Mouse (Mus musculus) embryo, embryonic 11.5 days (tissue): Measurements from ENCODE around the gene Cgref1.

Experiments used
- DNase-seq: peaks from one replicate; pipeline ENCODE4 v3.0.0-alpha.2; 2012; ENCODE audit warnings: low read depth, low spot score

The Cgref1 gene

GRCm38 (mm10) chr5:30950451-30950850 lies 5.1 kb upstream of the Cgref1 start:
- no peak for DNase-seq

GRCm38 (mm10) chr5:30949654-30950326 lies 4.4 kb upstream of the Cgref1 start:
- DNase-seq = peak; percentile 82

DNA sequence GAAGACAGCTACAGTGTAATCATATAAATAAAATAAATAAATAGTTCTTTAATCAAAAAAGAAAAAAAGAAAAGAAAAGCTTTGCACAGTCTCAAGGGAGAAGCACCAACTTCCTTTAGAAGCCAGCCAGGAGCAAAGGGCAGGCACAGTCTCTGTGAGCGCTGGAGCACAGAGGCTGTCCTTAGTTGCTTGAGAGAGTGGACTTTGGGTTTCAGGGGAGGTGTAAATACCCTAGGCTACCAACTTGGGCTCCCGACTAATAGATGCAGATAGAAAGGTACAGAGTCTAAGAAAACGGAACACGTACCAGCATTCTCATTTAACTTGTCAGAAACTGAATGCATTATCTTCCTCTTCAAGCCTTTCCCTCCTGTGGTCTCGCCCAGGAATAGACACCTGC lies 3.2 kb upstream of the Cgref1 start:
- no peak for DNase-seq

DNA sequence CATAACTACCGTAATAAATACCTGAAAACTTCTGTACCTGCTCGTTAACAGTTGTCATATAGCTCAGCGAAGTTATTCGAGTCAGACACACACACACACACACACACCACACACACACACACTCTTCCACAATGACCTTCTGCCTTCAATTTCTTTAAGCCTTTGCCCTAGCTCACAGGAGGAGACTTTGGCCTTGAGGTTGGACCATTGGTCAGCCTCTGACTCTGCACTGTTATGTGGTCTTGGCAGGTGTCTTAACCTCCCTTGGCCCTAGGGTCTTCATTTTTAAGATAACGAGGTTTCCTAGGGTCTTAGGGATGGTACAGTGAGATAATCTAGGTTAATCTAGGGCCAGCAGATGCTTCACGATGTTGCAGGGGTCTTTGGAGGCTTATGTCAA lies 1.0 kb downstream of the Cgref1 start:
- no peak for DNase-seq

GRCm38 (mm10) chr5:30943004-30943403 lies 2.4 kb downstream of the Cgref1 start:
- no peak for DNase-seq

DNA sequence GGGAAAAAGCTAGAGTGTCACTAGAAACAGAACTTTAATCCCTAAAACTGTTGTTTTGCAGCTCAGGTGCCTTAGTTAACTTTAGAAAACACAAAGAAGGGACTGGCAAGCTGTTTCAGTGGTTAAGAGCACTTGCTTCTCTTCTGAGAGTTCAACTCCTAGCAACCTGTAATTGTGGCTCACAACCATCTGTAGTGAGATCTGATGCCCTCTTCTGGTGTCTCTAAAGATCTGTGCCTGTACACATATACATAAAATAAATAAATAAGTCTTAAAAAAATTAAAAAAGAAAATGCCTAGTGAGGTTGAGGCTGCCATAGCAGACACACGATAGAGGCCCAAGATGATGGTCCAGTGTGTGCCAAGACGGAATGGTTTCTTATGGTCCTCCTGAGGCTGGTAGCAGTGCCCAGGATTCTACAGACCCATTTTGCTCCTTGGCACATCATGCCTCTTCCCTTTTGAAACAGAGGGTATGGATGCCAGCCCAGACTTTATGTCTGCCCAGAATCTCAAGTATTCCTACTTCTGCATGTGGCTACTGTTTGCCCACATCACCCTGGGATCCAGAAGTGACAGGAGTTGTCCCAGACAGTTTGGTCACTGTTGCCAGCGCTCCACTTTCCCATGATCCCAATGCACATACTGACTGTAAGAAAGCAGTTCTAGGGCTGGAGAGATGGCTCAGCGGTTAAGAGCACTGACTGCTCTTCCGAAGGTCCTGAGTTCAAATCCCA lies 10.5 kb downstream of the Cgref1 start:
- no peak for DNase-seq

GRCm38 (mm10) chr5:30933705-30934104 lies 11.7 kb downstream of the Cgref1 start:
- no peak for DNase-seq

GRCm38 (mm10) chr5:30931378-30931777 lies 14.0 kb downstream of the Cgref1 start:
- DNase-seq = no peak

GRCm38 (mm10) chr5:30930846-30931245 lies 14.5 kb downstream of the Cgref1 start:
- DNase-seq = no peak

DNA sequence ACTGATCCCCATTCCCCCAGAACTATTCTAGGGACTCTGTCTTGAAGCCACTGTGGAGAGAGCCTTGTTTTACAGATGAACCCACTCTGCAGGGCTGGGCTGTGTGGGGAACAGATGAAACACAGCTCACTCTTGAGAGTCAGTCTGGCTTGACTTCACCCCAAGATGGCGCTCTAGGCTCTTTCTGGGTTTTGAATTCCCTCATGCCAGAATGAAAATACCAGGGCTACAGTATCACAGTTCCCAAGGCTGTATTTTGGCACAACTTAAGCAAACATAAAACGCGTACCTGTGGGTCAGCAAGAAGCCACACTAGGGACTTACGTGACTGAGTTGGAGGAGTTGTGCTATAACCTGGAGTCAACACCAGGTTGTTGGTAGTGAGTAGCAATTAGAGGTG lies 15.3 kb downstream of the Cgref1 start:
- DNase-seq = no peak

- DNase-seq = no peak
Observed at GRCm38 (mm10) chr5:30927945-30928529, 17.4 kb downstream of the Cgref1 start.

GRCm38 (mm10) chr5:30926073-30926472 lies 19.3 kb downstream of the Cgref1 start:
- no peak for DNase-seq

DNA sequence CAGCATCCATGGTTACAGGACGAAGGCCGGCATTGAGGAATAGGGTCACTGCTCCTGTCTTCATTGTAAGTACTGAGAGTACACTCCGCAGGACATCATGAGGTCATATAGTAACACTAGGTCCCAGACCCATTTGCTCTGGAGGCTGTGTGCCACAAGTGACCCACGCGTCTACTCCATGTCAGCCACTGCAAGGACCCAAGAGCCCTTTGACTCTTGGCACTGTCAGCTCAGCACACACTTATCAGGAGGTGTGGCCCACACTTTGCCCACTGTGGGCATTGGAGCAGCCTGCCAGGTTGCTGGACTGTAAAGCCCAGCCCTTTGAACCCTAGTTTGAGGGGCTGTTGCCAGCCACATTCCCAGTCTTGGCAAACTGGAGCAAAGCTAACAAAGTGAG lies 20.2 kb downstream of the Cgref1 start:
- DNase-seq = no peak

DNA sequence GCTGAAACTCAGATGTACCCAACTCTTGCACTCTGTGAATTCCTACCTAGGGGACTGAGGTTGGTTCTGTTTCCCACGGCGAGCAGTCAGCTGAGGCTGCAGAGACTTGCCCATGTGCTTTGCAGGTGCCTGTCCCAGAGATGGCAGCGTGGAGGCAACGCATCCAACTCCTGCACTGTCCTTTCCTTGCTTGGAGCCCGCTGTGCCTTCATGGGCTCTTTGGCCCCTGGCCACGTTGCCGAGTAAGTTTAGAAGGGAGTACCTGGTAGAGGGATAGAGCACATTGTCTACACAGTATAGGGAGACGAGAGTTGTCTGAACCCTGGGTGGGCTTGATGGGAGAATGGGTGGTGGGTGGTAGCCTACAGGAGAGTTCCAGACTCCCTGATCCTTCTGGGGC lies 20.8 kb downstream of the Cgref1 start:
- DNase-seq = no peak

GRCm38 (mm10) chr5:30923119-30923518 lies 22.3 kb downstream of the Cgref1 start:
- no peak for DNase-seq

- DNase-seq = no peak
Observed at GRCm38 (mm10) chr5:30922581-30923041, 22.8 kb downstream of the Cgref1 start.

DNA sequence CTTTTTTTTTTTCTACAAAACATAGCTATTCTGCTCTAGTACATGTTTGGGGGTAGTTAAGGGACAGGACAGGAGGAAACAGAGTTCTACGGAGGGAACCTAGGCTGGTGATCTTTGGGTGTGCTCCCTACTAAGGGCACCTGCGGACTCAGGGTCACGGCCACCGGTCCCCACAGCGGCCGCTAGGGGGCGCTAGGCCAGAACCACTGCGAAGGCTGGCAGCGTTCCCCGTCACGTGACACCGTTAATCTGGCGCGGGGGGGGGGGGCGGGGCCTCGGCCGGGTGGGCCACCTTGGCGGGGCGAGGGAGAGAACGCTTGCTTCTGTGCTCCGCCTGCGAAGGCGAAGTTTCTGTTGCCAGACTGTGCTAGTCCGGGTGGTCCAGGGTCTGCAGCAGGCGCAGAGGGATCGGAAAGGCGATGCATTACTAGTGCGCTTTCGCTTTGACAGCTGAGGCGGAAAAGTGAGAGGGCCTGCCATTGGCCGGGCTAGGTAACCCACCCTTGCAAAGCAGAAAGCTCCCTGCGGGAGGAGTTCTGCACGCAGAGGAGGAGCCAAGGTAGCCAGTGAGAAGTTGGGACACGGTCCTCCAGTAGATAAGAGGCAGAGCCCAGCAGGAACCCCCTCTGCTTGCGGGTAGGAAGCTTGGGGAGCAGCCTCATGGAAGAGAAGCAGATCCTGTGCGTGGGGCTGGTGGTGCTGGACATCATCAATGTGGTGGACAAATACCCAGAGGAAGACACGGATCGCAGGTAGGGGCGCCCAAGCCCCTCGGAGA lies 23.9 kb downstream of the Cgref1 start, which contains the start of gene Khk:
Gene Khk, plus strand, starts transcription at position 176 of the 778 bp plus-strand sequence.
- DNase-seq = peak; percentile 85

DNA sequence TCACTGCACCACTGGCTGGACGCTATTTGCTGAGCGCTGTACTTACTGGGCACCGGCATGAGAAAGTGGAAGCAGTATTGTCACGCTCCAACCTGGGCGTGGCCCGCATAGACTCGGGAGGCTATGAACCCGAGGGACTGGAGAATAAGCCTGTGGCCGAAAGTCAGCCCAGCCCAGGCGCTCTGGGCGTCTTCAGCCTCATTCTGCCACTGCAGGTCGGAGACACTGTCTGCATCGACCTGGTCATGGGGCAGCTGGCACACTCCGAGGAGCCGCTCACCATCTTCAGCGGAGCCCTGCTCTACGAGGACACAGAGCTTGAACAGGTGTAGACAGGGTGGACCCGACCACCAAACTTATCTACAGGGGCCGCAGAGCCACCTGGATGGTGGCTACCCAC lies 24.8 kb downstream of the Cgref1 start:
- no peak for DNase-seq

GRCm38 (mm10) chr5:30919831-30920614 lies 25.4 kb downstream of the Cgref1 start:
- no peak for DNase-seq

- DNase-seq = no peak
Observed at GRCm38 (mm10) chr5:30918691-30919090, 26.7 kb downstream of the Cgref1 start.
